Mouse (Mus musculus) MEL (cell line): ENCODE measurements around the gene Pla2g7. TPM values are rescaled to one million over a fixed set of nuclear protein-coding genes. Genes with fewer than 3 reads are reported as not detected.

Experiments used
- DNase-seq: peaks from one replicate; pipeline ENCODE4 v3.0.0; 2011; ENCODE audit warnings: low read depth, low spot score
- H3K27ac ChIP-seq: 2 replicates; pipeline ENCODE4 v1.5.1; 2012; ENCODE audit warnings: low read depth, mild to moderate bottlenecking, control low read depth, low read length, moderate library complexity; ENCODE audit not compliant: control insufficient read depth
- H3K27me3 ChIP-seq, 2 experiments: fragments of 150-350 bp in 1 of 2; sonication (generic) in 1 of 2; 2 replicates each; pipeline ENCODE4 v1.6.1; 2012; ENCODE audit warnings: low read length in 2 of 2, mild to moderate bottlenecking in 2 of 2, improper control_type of control experiment in 1 of 2, moderate library complexity in 1 of 2; ENCODE audit not compliant: insufficient read depth in 2 of 2, control insufficient read depth in 1 of 2
- H3K36me3 ChIP-seq, 2 experiments: 2 replicates each; pipeline ENCODE4 v1.6.1; 2012 to 2014; ENCODE audit warnings: low read length in 2 of 2, improper control_type of control experiment in 1 of 2, inconsistent platforms in 1 of 2, mild to moderate bottlenecking in 1 of 2; ENCODE audit not compliant: insufficient read depth in 2 of 2, control insufficient read depth in 1 of 2
- H3K4me1 ChIP-seq, 2 experiments: fragments of 150-350 bp in 1 of 2; sonication (generic) in 1 of 2; 2 replicates each; pipeline ENCODE4 v1.6.1; 2012; ENCODE audit warnings: low read length in 2 of 2, improper control_type of control experiment in 1 of 2, mild to moderate bottlenecking in 1 of 2; ENCODE audit not compliant: insufficient read depth in 2 of 2, control insufficient read depth in 1 of 2
- H3K4me3 ChIP-seq, 2 experiments: fragments of 150-350 bp in 1 of 2; sonication (generic) in 1 of 2; 2 replicates each; pipeline ENCODE4 v1.5.1; 2012; ENCODE audit warnings: low read depth in 2 of 2, low read length in 2 of 2, mild to moderate bottlenecking in 2 of 2, moderate library complexity in 2 of 2, control low read depth in 1 of 2, improper control_type of control experiment in 1 of 2; ENCODE audit not compliant: control insufficient read depth in 1 of 2, insufficient read depth in 1 of 2
- H3K79me2 ChIP-seq: 2 replicates; pipeline ENCODE4 v1.6.1; 2012; ENCODE audit warnings: mild to moderate bottlenecking, low read length, moderate library complexity; ENCODE audit not compliant: control insufficient read depth, poor library complexity, insufficient read depth
- H3K9ac ChIP-seq: 2 replicates; pipeline ENCODE4 v1.6.1; 2012; ENCODE audit warnings: low read depth, mild to moderate bottlenecking, control low read depth, low read length, moderate library complexity; ENCODE audit not compliant: control insufficient read depth, poor library complexity, severe bottlenecking
- H3K9me3 ChIP-seq: fragments of 150-350 bp; sonication (generic); replicated peaks from 2 replicates; pipeline ENCODE4 v1.6.1; 2012; ENCODE audit warnings: mild to moderate bottlenecking, low read length, improper control_type of control experiment, moderate library complexity; ENCODE audit not compliant: insufficient read depth
- BHLHE40 ChIP-seq: IDR thresholded peaks from 2 replicates; pipeline ENCODE4 v1.6.1; 2012; ENCODE audit warnings: low read depth, mild to moderate bottlenecking, inconsistent platforms, low read length, improper control_type of control experiment, borderline replicate concordance
- CHD1 ChIP-seq: IDR thresholded peaks from 2 replicates; pipeline ENCODE4 v1.6.1; 2012; ENCODE audit warnings: low read depth, mild to moderate bottlenecking, inconsistent platforms, low read length, improper control_type of control experiment
- CHD2 ChIP-seq: IDR thresholded peaks from 2 replicates; pipeline ENCODE4 v1.6.1; 2011; ENCODE audit warnings: low read length, improper control_type of control experiment
- E2F4 ChIP-seq: IDR thresholded peaks from 2 replicates; pipeline ENCODE4 v1.6.1; 2011; ENCODE audit warnings: low read depth, low read length, improper control_type of control experiment, borderline replicate concordance
- ELF1 ChIP-seq: IDR thresholded peaks from 2 replicates; pipeline ENCODE4 v1.6.1; 2014; ENCODE audit warnings: low read depth, mild to moderate bottlenecking, inconsistent platforms, low read length, improper control_type of control experiment, moderate library complexity
- EP300 ChIP-seq, 2 experiments: IDR thresholded peaks; 2 replicates each; pipeline ENCODE4 v1.6.1; 2011; ENCODE audit warnings: improper control_type of control experiment in 2 of 2, low read length in 2 of 2, low read depth in 1 of 2, mild to moderate bottlenecking in 1 of 2
- ETS1 ChIP-seq: IDR thresholded peaks from 2 replicates; pipeline ENCODE4 v1.6.1; 2012; ENCODE audit warnings: low read depth, mild to moderate bottlenecking, inconsistent platforms, low read length, improper control_type of control experiment, moderate library complexity
- GABPA ChIP-seq: IDR thresholded peaks from 2 replicates; pipeline ENCODE4 v1.6.1; 2012; ENCODE audit warnings: low read depth, mild to moderate bottlenecking, inconsistent platforms, low read length, improper control_type of control experiment, moderate library complexity
- GATA1 ChIP-seq: IDR thresholded peaks from 2 replicates; pipeline ENCODE4 v1.6.1; 2011; ENCODE audit warnings: low read depth, low read length, improper control_type of control experiment
- JUND ChIP-seq: IDR thresholded peaks from 2 replicates; pipeline ENCODE4 v1.6.1; 2011; ENCODE audit warnings: low read depth, mild to moderate bottlenecking, improper control_type of control experiment, low read length
- MAFK ChIP-seq: IDR thresholded peaks from 2 replicates; pipeline ENCODE4 v1.6.1; 2011; ENCODE audit warnings: low read depth, mild to moderate bottlenecking, low read length, improper control_type of control experiment, borderline replicate concordance
- MAX ChIP-seq: IDR thresholded peaks from 2 replicates; pipeline ENCODE4 v1.6.1; 2011; ENCODE audit warnings: low read length, improper control_type of control experiment
- MEF2A ChIP-seq: IDR thresholded peaks from 2 replicates; pipeline ENCODE4 v1.6.1; 2014; ENCODE audit warnings: low read depth, mild to moderate bottlenecking, inconsistent platforms, low read length, improper control_type of control experiment; ENCODE audit not compliant: poor library complexity, insufficient replicate concordance, severe bottlenecking; ENCODE audit errors: extremely low read depth
- NELFE ChIP-seq: IDR thresholded peaks from 2 replicates; pipeline ENCODE4 v1.6.1; 2011; ENCODE audit warnings: low read depth, low read length, improper control_type of control experiment
- NRF1 ChIP-seq: IDR thresholded peaks from 2 replicates; pipeline ENCODE4 v1.6.1; 2014; ENCODE audit warnings: low read depth, mild to moderate bottlenecking, inconsistent platforms, low read length, improper control_type of control experiment, moderate library complexity; ENCODE audit not compliant: poor library complexity, insufficient read depth, severe bottlenecking
- POLR2A ChIP-seq, 2 experiments: IDR thresholded peaks; 2 replicates each; pipeline ENCODE4 v1.6.1; 2011 to 2012; ENCODE audit warnings: low read length in 2 of 2, mild to moderate bottlenecking in 2 of 2, control low read depth in 1 of 2, improper control_type of control experiment in 1 of 2, low read depth in 1 of 2, moderate library complexity in 1 of 2; ENCODE audit not compliant: control insufficient read depth in 1 of 2, insufficient read depth in 1 of 2, poor library complexity in 1 of 2
- POLR2AphosphoS2 ChIP-seq: IDR thresholded peaks from 2 replicates; pipeline ENCODE4 v1.6.1; 2011; ENCODE audit warnings: low read length, improper control_type of control experiment
- RCOR1 ChIP-seq: IDR thresholded peaks from 2 replicates; pipeline ENCODE4 v1.6.1; 2012; ENCODE audit warnings: low read depth, mild to moderate bottlenecking, inconsistent platforms, low read length, improper control_type of control experiment
- SIN3A ChIP-seq: IDR thresholded peaks from 2 replicates; pipeline ENCODE4 v1.6.1; 2012; ENCODE audit warnings: low read length, improper control_type of control experiment, inconsistent platforms
- SMC3 ChIP-seq: IDR thresholded peaks from 2 replicates; pipeline ENCODE4 v1.6.1; 2011; ENCODE audit warnings: low read depth, low read length, improper control_type of control experiment
- TCF12 ChIP-seq: IDR thresholded peaks from 2 replicates; pipeline ENCODE4 v1.6.1; 2014; ENCODE audit warnings: low read depth, mild to moderate bottlenecking, inconsistent platforms, low read length, improper control_type of control experiment, moderate library complexity
- UBTF ChIP-seq: IDR thresholded peaks from 2 replicates; pipeline ENCODE4 v1.6.1; 2012; ENCODE audit warnings: low read depth, mild to moderate bottlenecking, inconsistent platforms, low read length, improper control_type of control experiment, moderate library complexity, borderline replicate concordance; ENCODE audit not compliant: insufficient read depth
- USF1 ChIP-seq: IDR thresholded peaks from 2 replicates; pipeline ENCODE4 v1.6.1; 2014; ENCODE audit warnings: low read depth, mild to moderate bottlenecking, inconsistent platforms, low read length, improper control_type of control experiment, moderate library complexity
- USF2 ChIP-seq, 2 experiments: IDR thresholded peaks; 2 replicates each; pipeline ENCODE4 v1.6.1; 2011 to 2012; ENCODE audit warnings: improper control_type of control experiment in 2 of 2, low read length in 2 of 2, borderline replicate concordance in 1 of 2, inconsistent platforms in 1 of 2, low read depth in 1 of 2, mild to moderate bottlenecking in 1 of 2; ENCODE audit not compliant: insufficient read depth in 1 of 2
- ZKSCAN1 ChIP-seq: IDR thresholded peaks from 2 replicates; pipeline ENCODE4 v1.6.1; 2012; ENCODE audit warnings: low read depth, mild to moderate bottlenecking, inconsistent platforms, low read length, improper control_type of control experiment, moderate library complexity
- ZMIZ1 ChIP-seq: IDR thresholded peaks from 2 replicates; pipeline ENCODE4 v1.6.1; 2012; ENCODE audit warnings: low read depth, mild to moderate bottlenecking, inconsistent platforms, low read length, improper control_type of control experiment, moderate library complexity
- ZNF384 ChIP-seq: IDR thresholded peaks from 2 replicates; pipeline ENCODE4 v1.6.1; 2012; ENCODE audit warnings: low read depth, mild to moderate bottlenecking, inconsistent platforms, low read length, improper control_type of control experiment
- polyA plus RNA-seq, 2 experiments: library from polyadenylated mRNA; stranded (reverse) in 1 of 2; unstranded in 1 of 2; fragments of >175 nt in 1 of 2; fragments of >200 nt in 1 of 2; gene quantifications; 2 replicates each; pipeline versions ENCODE4 v1.2.1 to v1.2.4; 2012; ENCODE audit warnings: low replicate concordance in 2 of 2, low read depth in 1 of 2; ENCODE audit not compliant: insufficient read length in 2 of 2, insufficient read depth in 1 of 2, missing spikeins in 1 of 2
- total RNA-seq: library from RNA; depleted of rRNA; stranded (reverse); fragments of 300-350 nt; gene quantifications from 2 replicates; pipeline ENCODE4 v1.2.3, GENCODE M21; 2012

The Pla2g7 gene
- total and polyA plus RNA-seq, 3 experiments = not detected

DNA sequence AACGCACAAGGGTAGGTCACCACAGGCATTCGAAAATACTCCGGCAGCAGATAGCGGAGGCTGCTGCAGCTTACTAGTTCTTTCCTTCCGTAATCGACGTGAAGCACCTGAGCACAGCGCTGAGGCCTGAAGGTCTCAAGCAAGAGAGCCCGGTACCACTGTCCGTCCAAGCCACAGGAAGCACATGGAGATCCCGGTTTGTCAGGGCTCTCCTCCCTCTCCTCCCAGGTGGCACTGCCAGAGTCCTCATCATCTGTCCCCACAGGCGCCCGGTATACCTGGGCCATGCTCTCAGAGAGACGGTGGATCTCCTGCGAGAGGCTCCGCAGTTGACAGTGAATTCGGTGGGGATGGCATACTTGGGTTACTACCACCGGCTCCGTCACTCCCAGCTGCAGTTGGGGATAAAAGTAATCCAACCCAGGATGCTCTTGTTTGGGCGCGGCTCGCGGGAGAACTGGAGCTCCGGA lies 61.2 kb downstream of the Pla2g7 start:
- TF ChIP-seq CHD2 = no peak
- no peak for TF ChIP-seq ZKSCAN1
- TF ChIP-seq USF1 = no peak
- TF ChIP-seq NRF1 = no peak
- no peak for TF ChIP-seq RCOR1
- TF ChIP-seq UBTF = no peak
- no peak for TF ChIP-seq GABPA
- TF ChIP-seq E2F4 = no peak
- no peak for TF ChIP-seq GATA1
- no peak for TF ChIP-seq EP300 (IDR thresholded peaks at IDR 0.05; ENCODE audit: low read depth in 1 of 2, low read length in 2 of 2)
- no peak for TF ChIP-seq POLR2A (IDR thresholded peaks at IDR 0.05; ENCODE audit: control insufficient read depth in 1 of 2, insufficient read depth in 1 of 2, low read depth in 1 of 2, low read length in 2 of 2, poor library complexity in 1 of 2)
- TF ChIP-seq ZNF384 = no peak
- no peak for TF ChIP-seq ETS1
- TF ChIP-seq USF2 (IDR thresholded peaks at IDR 0.05; ENCODE audit: borderline replicate concordance in 1 of 2, insufficient read depth in 1 of 2, low read depth in 1 of 2, low read length in 2 of 2) = no peak
- TF ChIP-seq JUND = no peak
- no peak for TF ChIP-seq BHLHE40
- no peak for TF ChIP-seq MEF2A
- Histone ChIP-seq H3K27ac (no peak overlapping the region), H3K79me2 (no peaks in the 10 kb centered on the region), H3K27me3 (no peaks in the 10 kb centered on the region), H3K9me3 (no peaks in the 10 kb centered on the region), H3K4me1 (no peaks in the 10 kb centered on the region), H3K36me3 (no peaks in the 10 kb centered on the region), H3K9ac (no peak overlapping the region), H3K4me3 (no peak overlapping the region)
- DNase-seq = no peak

DNA sequence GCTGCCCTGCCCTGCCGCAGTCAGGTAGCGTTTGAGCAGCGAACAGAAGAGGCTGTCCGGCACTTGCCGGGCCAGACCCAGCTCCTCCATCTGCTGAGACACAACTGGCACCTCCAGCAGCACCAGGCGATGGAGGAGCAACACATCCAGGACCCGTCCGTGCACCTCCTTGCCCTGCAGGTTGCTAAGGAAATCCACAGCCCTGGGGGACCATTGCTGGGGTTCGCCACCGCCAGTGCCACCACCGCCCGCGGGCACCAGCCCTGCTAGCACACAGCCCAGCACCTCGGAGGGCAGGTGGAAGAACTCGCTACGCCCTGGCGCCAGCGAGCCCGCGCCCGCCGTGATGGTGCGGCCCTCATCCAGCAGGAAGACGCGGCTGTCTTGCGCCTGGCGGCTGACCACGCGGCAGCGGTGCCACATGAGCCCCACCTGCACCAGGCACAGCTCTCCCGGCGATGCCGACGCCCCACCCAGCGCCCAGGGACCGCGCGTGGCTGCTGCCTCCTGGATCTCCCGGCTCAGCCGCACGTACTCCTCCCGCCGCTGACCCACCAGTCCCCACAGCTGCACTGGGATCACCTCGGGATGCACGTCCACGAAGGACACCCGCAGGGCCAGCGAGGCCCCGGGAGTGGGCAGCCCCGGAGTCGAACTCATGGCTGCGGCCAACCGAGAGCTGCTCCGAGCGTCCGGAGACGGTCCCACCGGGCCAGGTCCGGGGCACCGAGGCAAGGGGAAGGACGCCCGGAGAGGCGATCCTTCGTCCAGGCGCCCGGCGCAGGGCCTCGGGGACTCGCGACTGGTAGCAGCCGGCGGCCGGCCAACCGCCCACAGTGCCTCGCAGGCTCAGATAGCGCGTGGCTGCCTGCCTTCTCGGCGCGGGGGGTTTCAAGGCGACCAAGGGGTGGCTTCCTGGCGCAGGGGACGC lies 61.9 kb downstream of the Pla2g7 start, which contains the start of gene Tdrd6:
TSS of gene Tdrd6 (minus strand) at position 804 of the 931 bp plus-strand sequence.
- no peaks in the 10 kb centered on the region for H3K4me1 ChIP-seq
- no peak within 1 kb of the TSS for H3K4me3 ChIP-seq
- H3K9ac ChIP-seq = no peak within 1 kb of the TSS
- no peak for DNase-seq
- H3K9me3 ChIP-seq = no peaks in the 10 kb centered on the region
- no peaks in the 10 kb centered on the region for H3K27me3 ChIP-seq
- TF ChIP-seq ELF1 (no peak), ZNF384 (no peak), SIN3A (no peak), ZKSCAN1 (no peak), CHD1 (no peak), CHD2 (no peak), MEF2A (no peak), POLR2AphosphoS2 (no peak), UBTF (no peak), SMC3 (no peak), ZMIZ1 (no peak), MAFK (no peak), MAX (no peak), TCF12 (no peak), NELFE (no peak)
- TF ChIP-seq, all 39 proteins: peak for 0
- Histone ChIP-seq H3K27ac (no peak within 1 kb of the TSS), H3K79me2 (no peaks in the 10 kb centered on the region), H3K36me3 (no peaks in the 10 kb centered on the region)
